Mouse (Mus musculus): ENCODE measurements around the gene Irf2bpl. TPM values are rescaled to one million over a fixed set of nuclear protein-coding genes. Genes with fewer than 3 reads are reported as not detected.

The Irf2bpl gene
- total and polyA plus RNA-seq, 3 experiments: 6.9 to 8.0 TPM; not detected in 1

DNA sequence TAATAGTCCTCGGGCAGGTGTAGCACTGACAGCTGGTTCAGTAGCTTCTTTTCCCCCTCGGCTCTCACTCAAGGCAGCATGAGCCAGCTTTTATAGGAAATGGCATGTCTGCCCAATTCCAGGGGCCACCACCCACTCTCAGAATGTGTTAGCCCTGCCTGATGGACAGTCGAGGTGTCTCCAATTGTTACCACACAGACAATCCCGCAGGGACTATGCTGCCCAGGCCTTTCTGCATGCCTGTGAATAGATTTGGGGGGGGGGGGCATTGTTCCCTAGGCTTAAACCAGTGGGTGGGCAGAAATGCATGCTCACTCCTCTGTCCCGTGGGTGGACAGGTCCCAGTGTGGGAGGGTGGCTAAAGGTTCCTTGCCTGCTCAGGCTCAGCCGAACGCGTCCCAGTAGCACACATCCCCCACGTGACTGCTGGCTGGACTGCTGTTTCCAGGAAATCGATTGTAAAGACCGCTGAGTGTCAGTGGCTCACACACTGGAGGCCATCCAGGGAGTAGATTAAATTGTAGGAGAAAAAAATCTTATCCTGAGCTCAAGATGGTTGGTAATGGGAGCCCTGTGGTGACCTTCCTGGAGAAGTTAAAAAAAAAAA is 33.9 kb upstream of the Irf2bpl start:
- H3K4me3 ChIP-seq (ENCODE audit: control insufficient read depth in 1 of 2, insufficient read depth in 1 of 2, low read depth in 2 of 2, low read length in 2 of 2): no peak overlapping the region
- DNase-seq (ENCODE audit: low read depth, low spot score): no peak
- TF ChIP-seq JUND (IDR thresholded peaks at IDR 0.05; ENCODE audit: low read depth, low read length): no peak
- no peak for TF ChIP-seq ZMIZ1 (IDR thresholded peaks at IDR 0.05; ENCODE audit: low read depth, low read length)
- no peak for TF ChIP-seq USF2 (IDR thresholded peaks at IDR 0.05; ENCODE audit: borderline replicate concordance in 1 of 2, insufficient read depth in 1 of 2, low read depth in 1 of 2, low read length in 2 of 2)
- no peak for TF ChIP-seq EP300 (IDR thresholded peaks at IDR 0.05; ENCODE audit: low read depth in 1 of 2, low read length in 2 of 2)
- no peak for TF ChIP-seq USF1 (IDR thresholded peaks at IDR 0.05; ENCODE audit: low read depth, low read length)
- TF ChIP-seq TAL1 (IDR thresholded peaks at IDR 0.05; ENCODE audit: low read length): no peak
- no peak for TF ChIP-seq MYB (IDR thresholded peaks at IDR 0.05; ENCODE audit: low read depth, low read length)
- no peak for TF ChIP-seq MAX (IDR thresholded peaks at IDR 0.05; ENCODE audit: low read length)
- no peak for TF ChIP-seq MXI1 (IDR thresholded peaks at IDR 0.05; ENCODE audit: low read depth, low read length)
- no peak for TF ChIP-seq ZKSCAN1 (IDR thresholded peaks at IDR 0.05; ENCODE audit: low read depth, low read length)
- no peak for TF ChIP-seq KAT2A (conservative IDR thresholded peaks at IDR 0.05; ENCODE audit: low read depth, low read length)
- TF ChIP-seq NELFE (IDR thresholded peaks at IDR 0.05; ENCODE audit: low read depth, low read length): no peak
- no peak for TF ChIP-seq MEF2A (IDR thresholded peaks at IDR 0.05; ENCODE audit: extremely low read depth, insufficient replicate concordance, low read depth, low read length, poor library complexity, severe bottlenecking)
- TF ChIP-seq SMC3 (IDR thresholded peaks at IDR 0.05; ENCODE audit: low read depth, low read length): no peak
- TF ChIP-seq ETS1 (IDR thresholded peaks at IDR 0.05; ENCODE audit: low read depth, low read length): no peak
- no peak for TF ChIP-seq POLR2A (IDR thresholded peaks at IDR 0.05; ENCODE audit: control insufficient read depth in 1 of 2, insufficient read depth in 1 of 2, low read depth in 1 of 2, low read length in 2 of 2, poor library complexity in 1 of 2)
- TF ChIP-seq E2F4 (IDR thresholded peaks at IDR 0.05; ENCODE audit: borderline replicate concordance, low read depth, low read length): no peak

DNA sequence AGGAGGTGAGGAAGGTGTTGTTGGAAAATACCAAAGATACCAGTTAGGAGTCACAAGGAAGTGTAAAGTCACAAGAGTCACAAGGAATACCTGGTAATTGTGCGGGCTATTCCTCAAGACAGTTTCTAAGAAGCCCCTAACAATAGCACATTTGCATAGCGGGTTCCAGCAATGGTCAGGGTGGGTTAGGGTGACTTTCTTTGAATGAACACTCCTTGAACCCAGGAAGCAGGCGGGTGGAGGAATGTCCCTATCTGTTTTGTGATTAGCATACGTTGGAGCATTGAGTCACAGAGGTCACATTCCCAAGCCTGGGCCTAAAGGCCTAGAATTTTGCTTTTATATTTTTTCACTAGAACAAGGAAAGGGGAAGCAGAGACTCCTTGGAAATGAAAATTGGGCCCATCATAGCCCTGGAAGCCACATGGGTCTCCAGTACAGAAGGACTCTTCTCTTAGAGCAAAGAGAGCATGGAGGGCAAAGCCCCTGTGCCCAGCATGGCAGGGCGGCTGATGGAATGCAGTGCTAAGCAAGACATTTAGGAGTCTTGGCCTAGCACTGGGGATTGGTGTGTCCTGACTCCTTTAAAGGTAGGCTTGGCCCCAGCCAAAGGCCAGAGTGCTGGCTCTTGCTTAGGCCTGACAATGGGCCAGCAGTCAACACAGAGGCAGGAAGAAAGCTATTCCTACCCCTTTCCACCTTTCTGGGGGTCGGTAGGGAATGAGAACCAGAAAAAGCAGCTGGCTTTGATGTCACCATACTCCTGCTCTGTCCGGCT is 32.4 kb upstream of the Irf2bpl start:
- no peaks in the 10 kb centered on the region for H3K79me2 ChIP-seq (ENCODE audit: control insufficient read depth, insufficient read depth, low read length, poor library complexity)
- H3K27me3 ChIP-seq (ENCODE audit: control insufficient read depth in 1 of 2, insufficient read depth in 2 of 2, low read length in 2 of 2): peaks cover 2% of the 10 kb centered on the region in 2 experiments
- no peak overlapping the region for H3K4me3 ChIP-seq (ENCODE audit: control insufficient read depth in 1 of 2, insufficient read depth in 1 of 2, low read depth in 2 of 2, low read length in 2 of 2)
- DNase-seq (ENCODE audit: low read depth, low spot score): no peak
- no peak for TF ChIP-seq RCOR1 (IDR thresholded peaks at IDR 0.05; ENCODE audit: low read depth, low read length)
- TF ChIP-seq TBP (IDR thresholded peaks at IDR 0.05; ENCODE audit: low read depth, low read length): no peak
- no peak for TF ChIP-seq CTCF (IDR thresholded peaks at IDR 0.05 in 2 of 3, conservative IDR thresholded peaks at IDR 0.05 in 1 of 3; ENCODE audit: control insufficient read depth in 1 of 3, insufficient read depth in 1 of 3, low read depth in 2 of 3, low read length in 3 of 3, poor library complexity in 1 of 3, severe bottlenecking in 1 of 3)
- no peak for TF ChIP-seq TCF12 (IDR thresholded peaks at IDR 0.05; ENCODE audit: low read depth, low read length)
- no peak for TF ChIP-seq ZC3H11A (IDR thresholded peaks at IDR 0.05; ENCODE audit: low read depth, low read length)
- no peak for TF ChIP-seq NELFE (IDR thresholded peaks at IDR 0.05; ENCODE audit: low read depth, low read length)
- H3K27ac ChIP-seq (ENCODE audit: control insufficient read depth, low read depth, low read length): no peak overlapping the region
- H3K9ac ChIP-seq (ENCODE audit: control insufficient read depth, low read depth, low read length, poor library complexity, severe bottlenecking): no peak overlapping the region
- no peaks in the 10 kb centered on the region for H3K36me3 ChIP-seq (ENCODE audit: control insufficient read depth in 1 of 2, insufficient read depth in 2 of 2, low read length in 2 of 2)
- no peaks in the 10 kb centered on the region for H3K4me1 ChIP-seq (ENCODE audit: control insufficient read depth in 1 of 2, insufficient read depth in 2 of 2, low read length in 2 of 2)
- no peaks in the 10 kb centered on the region for H3K9me3 ChIP-seq (replicated peaks; ENCODE audit: insufficient read depth, low read length)

More for the DNA sequence above, 33.9 kb upstream of the Irf2bpl start:
- Histone ChIP-seq H3K27ac (ENCODE audit: control insufficient read depth, low read depth, low read length) (no peak overlapping the region), H3K36me3 (ENCODE audit: control insufficient read depth in 1 of 2, insufficient read depth in 2 of 2, low read length in 2 of 2) (no peaks in the 10 kb centered on the region), H3K79me2 (ENCODE audit: control insufficient read depth, insufficient read depth, low read length, poor library complexity) (no peaks in the 10 kb centered on the region), H3K27me3 (ENCODE audit: control insufficient read depth in 1 of 2, insufficient read depth in 2 of 2, low read length in 2 of 2) (peaks cover 2 to 5% of the 10 kb centered on the region in 2 experiments), H3K9me3 (replicated peaks; ENCODE audit: insufficient read depth, low read length) (no peaks in the 10 kb centered on the region), H3K9ac (ENCODE audit: control insufficient read depth, low read depth, low read length, poor library complexity, severe bottlenecking) (no peak overlapping the region), H3K4me1 (ENCODE audit: control insufficient read depth in 1 of 2, insufficient read depth in 2 of 2, low read length in 2 of 2) (no peaks in the 10 kb centered on the region)

Measured in MEL (cell line).